Mouse (Mus musculus): ENCODE results near the gene Mrpl20.
A peak's percentile ranks its signal among the peaks of the same experiment; 100 is the strongest.

The Mrpl20 gene

GRCm38 (mm10) chr4:155802741-155803339, at the start of gene Mrpl20:
Gene Mrpl20 (plus strand): TSS chr4:155802878.
- DNase-seq = peak in 1 of 2 experiments; percentile 35

GRCm38 (mm10) chr4:155757011-155757410, 45.7 kb upstream of the Mrpl20 start:
- DNase-seq = no peak

- peak in 1 of 2 experiments; percentile 58 for DNase-seq
These were observed 42.6 kb upstream of the Mrpl20 start for GRCm38 (mm10) chr4:155759862-155760612.

GRCm38 (mm10) chr4:155760613-155761355, 41.9 kb upstream of the Mrpl20 start, which contains the start of gene Atad3a:
Gene Atad3a (minus strand): TSS chr4:155761093.
- DNase-seq = peak; percentile 97 to 98

GRCm38 (mm10) chr4:155761356-155762099, 41.1 kb upstream of the Mrpl20 start:
- no peak for DNase-seq

- no peak for DNase-seq
These were observed 40.3 kb upstream of the Mrpl20 start for GRCm38 (mm10) chr4:155762357-155762756.

GRCm38 (mm10) chr4:155769496-155769879, 33.2 kb upstream of the Mrpl20 start:
- DNase-seq = no peak

- DNase-seq = peak; percentile 96 to 97
These were observed 32.7 kb upstream of the Mrpl20 start for GRCm38 (mm10) chr4:155769880-155770512.

GRCm38 (mm10) chr4:155770626-155771025, 32.1 kb upstream of the Mrpl20 start:
- no peak for DNase-seq

- peak in 1 of 2 experiments; percentile 7 for DNase-seq
These were observed 31.0 kb upstream of the Mrpl20 start for GRCm38 (mm10) chr4:155771706-155772105.

- DNase-seq = no peak
These were observed 29.9 kb upstream of the Mrpl20 start for GRCm38 (mm10) chr4:155772786-155773185.

GRCm38 (mm10) chr4:155773335-155774078, 29.2 kb upstream of the Mrpl20 start:
- DNase-seq = no peak

- DNase-seq = peak; percentile 96
These were observed 28.4 kb upstream of the Mrpl20 start, which contains the start of gene Vwa1 for GRCm38 (mm10) chr4:155774280-155774754. Gene Vwa1 (minus strand): TSS chr4:155774698.

GRCm38 (mm10) chr4:155774971-155775740, 27.5 kb upstream of the Mrpl20 start:
- DNase-seq = peak; percentile 67 to 73

- DNase-seq = peak in 1 of 2 experiments; percentile 48
These were observed 26.8 kb upstream of the Mrpl20 start for GRCm38 (mm10) chr4:155775855-155776254.

GRCm38 (mm10) chr4:155776704-155777335, 25.9 kb upstream of the Mrpl20 start:
- peak in 1 of 2 experiments; percentile 32 for DNase-seq

- DNase-seq = peak in 1 of 2 experiments; percentile 13
These were observed 24.9 kb upstream of the Mrpl20 start for GRCm38 (mm10) chr4:155777816-155778215.

- DNase-seq = no peak
These were observed 23.2 kb upstream of the Mrpl20 start for GRCm38 (mm10) chr4:155779498-155779897.

- peak; percentile 76 to 84 for DNase-seq
These were observed 21.8 kb upstream of the Mrpl20 start for GRCm38 (mm10) chr4:155780895-155781294.

Measured in kidney, postnatal 4 days (tissue).